In genomic region chr4:150384405-150384804, GRCm38 (mm10) we compare ENCODE assay signal across 25 mouse cellular contexts.
DNase-seq lines count a peak whose midpoint lies in the region; ATAC-seq lines count a peak whose summit lies in the region.
"Had no signal": no experiment of that assay in that cellular context is flagged by ENCODE, and none has a peak within 500 bp of the region (broad histone marks: within the 10 kb centered on the region; RNA-seq: fewer than 3 reads in every experiment).

No protein-coding gene starts in this region.

- 39% methylated on average over 8 of the region's 8 CpGs for WGBS in hindbrain, embryonic 13.5 days
- WGBS in hindbrain, embryonic 16.5 days: 41% methylated on average over 8 of the region's 8 CpGs
- 54% methylated on average over 8 of the region's 8 CpGs for WGBS in midbrain, embryonic 13.5 days
- 53% methylated on average over 8 of the region's 8 CpGs for WGBS in midbrain, embryonic 14.5 days

- H3K9me3 ChIP-seq in hindbrain, embryonic 13.5 days: no peaks in the 10 kb centered on the region
- H3K9me3 ChIP-seq in hindbrain, embryonic 16.5 days (ENCODE audit: control insufficient read depth, low read length): no peaks in the 10 kb centered on the region
- no peaks in the 10 kb centered on the region for H3K9me3 ChIP-seq in midbrain, embryonic 13.5 days
- no peaks in the 10 kb centered on the region for H3K9me3 ChIP-seq in midbrain, embryonic 14.5 days (ENCODE audit: control insufficient read depth, low read length)
- H3K9me3 ChIP-seq: embryonic facial prominence, embryonic 10.5 days; embryonic facial prominence, embryonic 15.5 days; G1E; hindbrain, embryonic 15.5 days; limb, embryonic 12.5 days had no signal

- H3K9ac ChIP-seq in hindbrain, embryonic 13.5 days: no peak overlapping the region
- no peak overlapping the region for H3K9ac ChIP-seq in hindbrain, embryonic 16.5 days (ENCODE audit: low read depth, low read length)
- no peak overlapping the region for H3K9ac ChIP-seq in midbrain, embryonic 13.5 days (replicated peaks)
- no peak overlapping the region for H3K9ac ChIP-seq in midbrain, embryonic 14.5 days (replicated peaks; ENCODE audit: low read length)
- H3K9ac ChIP-seq: embryonic facial prominence, embryonic 15.5 days; hindbrain, embryonic 15.5 days; limb, embryonic 12.5 days; liver, postnatal 0 days had no signal

- no peaks in the 10 kb centered on the region for H3K27me3 ChIP-seq in hindbrain, embryonic 13.5 days
- no peaks in the 10 kb centered on the region for H3K27me3 ChIP-seq in hindbrain, embryonic 16.5 days (replicated peaks; ENCODE audit: control insufficient read depth, insufficient read depth, low read length)
- no peaks in the 10 kb centered on the region for H3K27me3 ChIP-seq in midbrain, embryonic 13.5 days
- no peaks in the 10 kb centered on the region for H3K27me3 ChIP-seq in midbrain, embryonic 14.5 days (ENCODE audit: control insufficient read depth, insufficient read depth, low read length)
- H3K27me3 ChIP-seq: embryonic facial prominence, embryonic 15.5 days; hindbrain, embryonic 15.5 days; limb, embryonic 12.5 days had no signal

- H3K4me3 ChIP-seq in hindbrain, embryonic 13.5 days: no peak overlapping the region
- H3K4me3 ChIP-seq in hindbrain, embryonic 16.5 days (ENCODE audit: low read length): no peak overlapping the region
- no peak overlapping the region for H3K4me3 ChIP-seq in midbrain, embryonic 13.5 days (replicated peaks)
- H3K4me3 ChIP-seq in midbrain, embryonic 14.5 days (replicated peaks; ENCODE audit: low read depth, low read length): no peak overlapping the region
- H3K4me3 ChIP-seq: embryonic facial prominence, embryonic 10.5 days; embryonic facial prominence, embryonic 15.5 days; hindbrain, embryonic 15.5 days; left cerebral cortex, adult 2 months; limb, embryonic 12.5 days had no signal

- DNase-seq in midbrain, embryonic 14.5 days: no peak
- DNase-seq in 3T3-L1 (ENCODE audit: low read depth, low spot score) (peak; percentile 47), 416B (ENCODE audit: low read depth) (peak; percentile 23), MN1 (ENCODE audit: low spot score) (no peak)
- DNase-seq: adrenal gland, postnatal 14 days; cerebellum, adult 18-20 months; cerebellum, postnatal 10 days; gastrocnemius, postnatal 14 days; heart, postnatal 14 days; kidney, postnatal 25 days; liver, postnatal 0 days; right cerebral cortex, postnatal 4 days; thymus, postnatal 4 days had no signal

- H3K27ac ChIP-seq in hindbrain, embryonic 13.5 days: no peak overlapping the region
- H3K27ac ChIP-seq in hindbrain, embryonic 16.5 days (ENCODE audit: low read depth, low read length): no peak overlapping the region
- H3K27ac ChIP-seq in midbrain, embryonic 13.5 days: peak overlapping the region; percentile 44; the same call in 1 of the 2 replicates
- no peak overlapping the region for H3K27ac ChIP-seq in midbrain, embryonic 14.5 days (replicated peaks; ENCODE audit: low read depth, low read length)
- H3K27ac ChIP-seq: embryonic facial prominence, embryonic 10.5 days; embryonic facial prominence, embryonic 15.5 days; hindbrain, embryonic 15.5 days; left cerebral cortex, adult 2 months; limb, embryonic 12.5 days; macrophage had no signal

- H3K36me3 ChIP-seq in hindbrain, embryonic 13.5 days: no peaks in the 10 kb centered on the region
- no peaks in the 10 kb centered on the region for H3K36me3 ChIP-seq in hindbrain, embryonic 16.5 days (ENCODE audit: control insufficient read depth, insufficient read depth, low read length)
- H3K36me3 ChIP-seq in midbrain, embryonic 13.5 days: no peaks in the 10 kb centered on the region
- no peaks in the 10 kb centered on the region for H3K36me3 ChIP-seq in midbrain, embryonic 14.5 days (ENCODE audit: control insufficient read depth, insufficient read depth, low read length)
- H3K36me3 ChIP-seq: embryonic facial prominence, embryonic 15.5 days; hindbrain, embryonic 15.5 days had no signal

- ATAC-seq in hindbrain, embryonic 13.5 days (ENCODE audit: low FRiP score): peak; percentile 52; the same call in 1 of the 2 replicates
- no peak for ATAC-seq in hindbrain, embryonic 16.5 days
- ATAC-seq in midbrain, embryonic 13.5 days: no peak
- ATAC-seq in midbrain, embryonic 14.5 days (ENCODE audit: low FRiP score, low TSS enrichment): no peak
- ATAC-seq: forebrain, embryonic 14.5 days; intestine, embryonic 16.5 days; liver, postnatal 0 days had no signal

- peaks cover 48% of the 10 kb centered on the region for H3K4me1 ChIP-seq in hindbrain, embryonic 13.5 days (replicated peaks)
- peaks cover 6% of the 10 kb centered on the region for H3K4me1 ChIP-seq in hindbrain, embryonic 16.5 days (ENCODE audit: control insufficient read depth, insufficient read depth, low read depth, low read length)
- H3K4me1 ChIP-seq in midbrain, embryonic 13.5 days (replicated peaks): peaks cover 51% of the 10 kb centered on the region
- H3K4me1 ChIP-seq in midbrain, embryonic 14.5 days (ENCODE audit: control insufficient read depth, insufficient read depth, low read length): peaks cover 15% of the 10 kb centered on the region

- no peak overlapping the region for H3K4me2 ChIP-seq in hindbrain, embryonic 13.5 days
- H3K4me2 ChIP-seq in hindbrain, embryonic 16.5 days (ENCODE audit: low read length): no peak overlapping the region
- no peak overlapping the region for H3K4me2 ChIP-seq in midbrain, embryonic 13.5 days (replicated peaks)
- no peak overlapping the region for H3K4me2 ChIP-seq in midbrain, embryonic 14.5 days (ENCODE audit: low read length)
- H3K4me2 ChIP-seq: embryonic facial prominence, embryonic 15.5 days; hindbrain, embryonic 15.5 days; limb, embryonic 12.5 days had no signal

Comparison
In these comparisons a context has a peak if more than half of its experiments do, and no peak if none do; other contexts are left out.
1. DNase-seq: peak in 3T3-L1 (single experiment) and 416B (single experiment); none in midbrain, embryonic 14.5 days (single experiment) and MN1 (single experiment).